Mouse (Mus musculus): ENCODE measurements around the gene Hspa1b. TPM values are rescaled to one million over a fixed set of nuclear protein-coding genes. Genes with fewer than 3 reads are reported as not detected.
"Not testable (repeated sequence)": the region's sequence is repeated elsewhere in the genome, so short reads cannot be mapped to it uniquely, and the experiment has no call there.

Hspa1b gene
- polyA plus RNA-seq, 1 experiment from 2014 or later = 0.64 TPM

GRCm38 (mm10) chr17:35003022-35003838, 44.2 kb upstream of the Hspa1b start:
- Histone ChIP-seq H3K9ac (ENCODE audit: low read depth, low read length) (no peak overlapping the region), H3K27ac (ENCODE audit: low read depth, low read length) (peak overlapping the region; percentile 70), H3K27me3 (replicated peaks; ENCODE audit: control insufficient read depth, insufficient read depth, low read length) (no peaks in the 10 kb centered on the region), H3K36me3 (ENCODE audit: control insufficient read depth, insufficient read depth) (peaks cover 25% of the 10 kb centered on the region), H3K4me1 (replicated peaks; ENCODE audit: control insufficient read depth, insufficient read depth, low read length) (peaks cover 8% of the 10 kb centered on the region; the same call in 1 of the 2 replicates), H3K9me3 (ENCODE audit: control insufficient read depth) (no peaks in the 10 kb centered on the region), H3K4me3 (ENCODE audit: low read depth, low read length) (peak overlapping the region; percentile 68; the same call in 1 of the 2 replicates), H3K4me2 (replicated peaks; ENCODE audit: low read depth) (peak overlapping the region; percentile 96; the same call in 1 of the 2 replicates)
- ATAC-seq = no peak
- 34% methylated on average over 9 of the region's 9 CpGs for WGBS
- no peak for TF ChIP-seq CTCF (IDR thresholded peaks at IDR 0.05; ENCODE audit: low read depth)

DNA sequence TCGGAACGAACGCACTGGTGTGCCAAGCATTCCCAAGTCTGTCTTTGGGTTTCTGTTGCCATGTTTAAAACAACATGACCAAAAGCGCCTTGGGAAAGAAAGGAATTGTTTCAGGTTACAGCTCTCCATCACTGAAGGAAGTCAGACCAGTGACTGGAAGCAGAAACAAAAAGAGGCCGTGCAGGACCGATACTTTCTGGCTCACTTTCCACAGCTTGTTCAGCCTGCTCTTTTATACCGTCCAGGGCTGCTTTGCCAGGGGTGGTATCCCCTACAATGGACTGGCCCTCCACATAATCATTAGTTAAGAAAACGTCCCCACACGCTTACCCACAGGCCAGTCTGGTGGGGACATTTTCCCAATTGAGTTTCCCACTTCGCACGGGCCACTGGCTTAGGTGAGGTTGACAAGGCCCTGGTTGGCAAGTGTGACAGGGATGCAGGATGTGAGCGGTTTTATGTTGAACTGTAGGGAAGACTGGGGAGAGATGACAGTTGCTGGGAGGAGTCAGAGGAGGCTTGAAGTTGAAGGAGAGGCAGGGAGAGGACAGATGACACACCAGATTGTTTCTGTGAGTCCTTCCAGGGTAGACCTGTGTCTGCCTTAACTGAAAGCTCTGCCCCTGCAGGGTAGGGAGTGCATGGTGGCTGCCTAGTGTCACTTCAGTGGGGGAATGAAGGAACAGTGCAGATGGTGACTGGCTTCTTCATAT, 43.3 kb upstream of the Hspa1b start:
- Histone ChIP-seq H3K4me2 (replicated peaks; ENCODE audit: low read depth) (peak overlapping the region; percentile 96), H3K4me1 (replicated peaks; ENCODE audit: control insufficient read depth, insufficient read depth, low read length) (peaks cover 8% of the 10 kb centered on the region; the same call in 1 of the 2 replicates), H3K36me3 (ENCODE audit: control insufficient read depth, insufficient read depth) (peaks cover 25% of the 10 kb centered on the region), H3K4me3 (ENCODE audit: low read depth, low read length) (peak overlapping the region; percentile 68), H3K27ac (ENCODE audit: low read depth, low read length) (peak overlapping the region; percentile 41), H3K9me3 (ENCODE audit: control insufficient read depth) (no peaks in the 10 kb centered on the region), H3K9ac (ENCODE audit: low read depth, low read length) (peak overlapping the region; percentile 76; the same call in 1 of the 2 replicates), H3K27me3 (replicated peaks; ENCODE audit: control insufficient read depth, insufficient read depth, low read length) (no peaks in the 10 kb centered on the region)
- no peak for TF ChIP-seq CTCF (IDR thresholded peaks at IDR 0.05; ENCODE audit: low read depth)
- no peak for ATAC-seq
- 5% methylated on average over 12 of the region's 12 CpGs for WGBS

DNA sequence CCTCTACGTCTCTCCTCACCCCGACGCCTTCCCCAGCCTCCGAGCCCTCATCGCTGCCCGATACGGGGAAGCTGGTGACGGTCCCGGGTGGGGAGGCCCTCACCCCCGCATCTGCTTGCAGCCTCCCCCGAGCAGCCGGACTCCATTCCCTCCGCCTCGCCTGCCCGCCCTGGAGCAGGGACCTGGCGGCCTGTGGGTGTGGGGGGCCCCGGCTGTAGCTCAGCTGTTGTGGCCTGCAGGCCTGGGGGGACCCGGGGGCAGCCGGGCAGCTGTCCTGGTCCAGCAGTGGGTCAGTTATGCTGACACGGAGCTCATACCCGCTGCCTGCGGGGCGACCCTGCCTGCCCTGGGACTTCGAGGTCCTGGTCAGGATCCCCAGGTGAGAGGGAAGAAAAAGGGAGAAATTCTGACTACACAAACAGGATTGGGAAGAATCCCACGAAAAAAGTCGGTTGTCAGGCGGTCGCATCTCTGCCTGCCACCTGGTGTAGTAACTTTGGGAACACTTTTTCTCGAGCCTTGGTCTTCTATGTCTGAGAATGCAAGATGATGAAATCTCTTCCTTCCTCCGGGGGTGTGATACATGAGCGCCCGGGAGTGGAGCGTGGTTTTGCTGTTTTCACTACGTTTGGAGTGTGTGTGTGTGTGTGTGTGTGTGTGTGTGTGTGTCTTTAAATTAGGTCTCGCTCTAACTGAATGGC, 42.6 kb upstream of the Hspa1b start:
- H3K36me3 ChIP-seq (ENCODE audit: control insufficient read depth, insufficient read depth) = peaks cover 22% of the 10 kb centered on the region
- H3K4me1 ChIP-seq (replicated peaks; ENCODE audit: control insufficient read depth, insufficient read depth, low read length) = peaks cover 8% of the 10 kb centered on the region; the same call in 1 of the 2 replicates
- H3K27ac ChIP-seq (ENCODE audit: low read depth, low read length) = peak overlapping the region; percentile 93
- 0 out of 2 replicates have a peak, but pooled peaks have one; percentile 1 for TF ChIP-seq CTCF (IDR thresholded peaks at IDR 0.05; ENCODE audit: low read depth)
- WGBS = under 1% methylated on average over 35 of the region's 35 CpGs
- no peaks in the 10 kb centered on the region for H3K9me3 ChIP-seq (ENCODE audit: control insufficient read depth)
- peak overlapping the region; percentile 76 for H3K9ac ChIP-seq (ENCODE audit: low read depth, low read length)
- H3K4me2 ChIP-seq (replicated peaks; ENCODE audit: low read depth) = peak overlapping the region; percentile 96
- no peaks in the 10 kb centered on the region for H3K27me3 ChIP-seq (replicated peaks; ENCODE audit: control insufficient read depth, insufficient read depth, low read length)
- peak overlapping the region; percentile 68 for H3K4me3 ChIP-seq (ENCODE audit: low read depth, low read length)
- ATAC-seq = peak; percentile 12; the same call in 1 of the 2 replicates

GRCm38 (mm10) chr17:35000717-35001451, 41.8 kb upstream of the Hspa1b start, which contains the start of gene Vars:
Gene Vars (plus strand): TSS chr17:35000987.
- H3K27me3 ChIP-seq (replicated peaks; ENCODE audit: control insufficient read depth, insufficient read depth, low read length) = no peaks in the 10 kb centered on the region
- H3K9me3 ChIP-seq (ENCODE audit: control insufficient read depth) = no peaks in the 10 kb centered on the region
- H3K4me1 ChIP-seq (replicated peaks; ENCODE audit: control insufficient read depth, insufficient read depth, low read length) = peaks cover 8% of the 10 kb centered on the region; the same call in 1 of the 2 replicates
- ATAC-seq = peak; percentile 80
- peak within 1 kb of the TSS; percentile 76 for H3K9ac ChIP-seq (ENCODE audit: low read depth, low read length)
- WGBS = under 1% methylated on average over 67 of the region's 83 CpGs
- H3K36me3 ChIP-seq (ENCODE audit: control insufficient read depth, insufficient read depth) = peaks cover 19% of the 10 kb centered on the region
- peak; percentile 1; the same call in 1 of the 2 replicates for TF ChIP-seq CTCF (IDR thresholded peaks at IDR 0.05; ENCODE audit: low read depth)
- H3K4me2 ChIP-seq (replicated peaks; ENCODE audit: low read depth) = peak within 1 kb of the TSS; percentile 96
- peak within 1 kb of the TSS; percentile 68 for H3K4me3 ChIP-seq (ENCODE audit: low read depth, low read length)
- peak within 1 kb of the TSS; percentile 93 for H3K27ac ChIP-seq (ENCODE audit: low read depth, low read length)

DNA sequence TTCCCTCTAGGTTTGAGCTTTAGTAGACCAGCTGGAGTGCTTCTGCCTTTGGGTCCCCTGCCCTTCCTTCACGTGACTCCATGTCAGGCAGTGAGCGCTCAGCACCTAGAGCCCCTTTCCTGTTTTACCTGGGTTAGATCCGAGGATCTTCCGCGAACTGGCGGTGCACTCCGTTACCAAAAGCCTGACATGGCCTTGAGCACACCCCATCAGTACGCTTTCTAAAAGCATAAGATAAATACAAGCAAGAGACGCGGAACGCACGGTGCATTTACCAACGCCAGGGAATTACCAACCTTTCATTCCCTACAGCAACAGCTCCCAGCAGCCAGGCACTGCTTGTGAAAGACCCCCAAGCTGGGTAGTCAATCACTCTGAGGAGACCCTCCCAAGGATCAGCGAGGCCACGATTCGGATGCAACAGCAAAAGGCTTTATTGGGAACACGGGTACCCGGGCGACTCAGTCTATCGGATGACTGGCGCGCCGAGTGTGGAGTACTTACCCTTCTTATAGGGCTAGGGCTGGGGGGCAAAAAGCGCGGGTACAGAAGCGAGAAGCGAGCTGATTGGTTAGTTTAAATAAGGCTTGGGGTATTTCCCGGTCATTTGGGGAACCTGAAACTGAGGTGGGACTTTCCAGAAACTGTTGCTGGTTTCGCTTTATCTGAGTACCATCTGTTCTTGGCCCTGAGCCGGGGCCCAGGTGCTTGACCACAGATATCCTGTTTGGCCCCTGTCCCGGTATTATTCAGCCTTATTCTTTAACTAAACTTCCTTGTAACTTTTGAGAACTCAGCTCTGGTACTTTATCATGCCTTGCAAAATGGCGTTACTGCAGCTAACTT, 41.1 kb upstream of the Hspa1b start:
- Histone ChIP-seq H3K4me3 (ENCODE audit: low read depth, low read length) (peak overlapping the region; percentile 68), H3K36me3 (ENCODE audit: control insufficient read depth, insufficient read depth) (peaks cover 11% of the 10 kb centered on the region), H3K27ac (ENCODE audit: low read depth, low read length) (peak overlapping the region; percentile 93), H3K4me2 (replicated peaks; ENCODE audit: low read depth) (peak overlapping the region; percentile 96), H3K9ac (ENCODE audit: low read depth, low read length) (peak overlapping the region; percentile 76)
- 9% methylated on average over 29 of the region's 32 CpGs for WGBS
- ATAC-seq; H3K27me3 ChIP-seq (replicated peaks; ENCODE audit: control insufficient read depth, insufficient read depth, low read length); H3K9me3 ChIP-seq (ENCODE audit: control insufficient read depth); H3K4me1 ChIP-seq (replicated peaks; ENCODE audit: control insufficient read depth, insufficient read depth, low read length): not testable (repeated sequence)

Data from intestine, postnatal 0 days (tissue).